Mouse (Mus musculus): Measurements from ENCODE around the gene Hs3st6. TPM values are rescaled to one million over a fixed set of nuclear protein-coding genes. Genes with fewer than 3 reads are reported as not detected.

Gene Hs3st6
- total RNA-seq, 1 experiment, result 1.6 TPM

GRCm38 (mm10) chr17:24765016-24765905, 12.5 kb downstream of the Hs3st6 start:
- Histone ChIP-seq H3K9ac (ENCODE audit: insufficient read depth, low read depth, low read length, poor library complexity, severe bottlenecking) (no peak overlapping the region), H3K36me3 (ENCODE audit: control insufficient read depth, insufficient read depth, low read length, poor library complexity, severe bottlenecking) (no peaks in the 10 kb centered on the region), H3K9me3 (ENCODE audit: control insufficient read depth, insufficient read depth, low read depth, low read length) (no peaks in the 10 kb centered on the region), H3K4me1 (ENCODE audit: control insufficient read depth in 2 of 2, insufficient read depth in 2 of 2, low read length in 2 of 2, poor library complexity in 1 of 2) (peaks cover 2 to 9% of the 10 kb centered on the region in 2 experiments; a peak in 2 of 4 replicates), H3K4me3 (ENCODE audit: insufficient read depth in 1 of 2, low read depth in 1 of 2, low read length in 2 of 2, poor library complexity in 1 of 2, severe bottlenecking in 1 of 2) (no peak overlapping the region), H3K27ac (ENCODE audit: insufficient read depth, low read depth, low read length, poor library complexity, severe bottlenecking) (no peak overlapping the region)
- no peak for DNase-seq (ENCODE audit: low read depth, low spot score)
- no peak for TF ChIP-seq HCFC1 (IDR thresholded peaks at IDR 0.05; ENCODE audit: borderline replicate concordance, insufficient read depth, low read length)
- no peak for TF ChIP-seq ZC3H11A (IDR thresholded peaks at IDR 0.05; ENCODE audit: borderline replicate concordance, low read depth, low read length)
- no peak for TF ChIP-seq ZNF384 (IDR thresholded peaks at IDR 0.05; ENCODE audit: low read depth, low read length)
- TF ChIP-seq MAFK (IDR thresholded peaks at IDR 0.05; ENCODE audit: insufficient read depth, low read depth, low read length), result no peak
- TF ChIP-seq CHD2 (IDR thresholded peaks at IDR 0.05; ENCODE audit: low read depth, low read length), result no peak
- in situ Hi-C loops (cut with MboI; ENCODE audit: low sequenced_read_pairs in 2 of 2, unreplicated experiment in 2 of 2), result no loop called here

GRCm38 (mm10) chr17:24766266-24766875, 13.6 kb downstream of the Hs3st6 start:
- DNase-seq (ENCODE audit: low read depth, low spot score), result no peak
- Histone ChIP-seq H3K4me3 (ENCODE audit: insufficient read depth in 1 of 2, low read depth in 1 of 2, low read length in 2 of 2, poor library complexity in 1 of 2, severe bottlenecking in 1 of 2) (no peak overlapping the region), H3K9me3 (ENCODE audit: control insufficient read depth, insufficient read depth, low read depth, low read length) (no peaks in the 10 kb centered on the region), H3K27ac (ENCODE audit: insufficient read depth, low read depth, low read length, poor library complexity, severe bottlenecking) (no peak overlapping the region), H3K36me3 (ENCODE audit: control insufficient read depth, insufficient read depth, low read length, poor library complexity, severe bottlenecking) (no peaks in the 10 kb centered on the region), H3K9ac (ENCODE audit: insufficient read depth, low read depth, low read length, poor library complexity, severe bottlenecking) (no peak overlapping the region), H3K4me1 (ENCODE audit: control insufficient read depth in 2 of 2, insufficient read depth in 2 of 2, low read length in 2 of 2, poor library complexity in 1 of 2) (peaks cover 2 to 9% of the 10 kb centered on the region in 2 experiments; a peak in 2 of 4 replicates)
- TF ChIP-seq ZNF384 (IDR thresholded peaks at IDR 0.05; ENCODE audit: low read depth, low read length) (no peak), ZC3H11A (IDR thresholded peaks at IDR 0.05; ENCODE audit: borderline replicate concordance, low read depth, low read length) (no peak), CHD2 (IDR thresholded peaks at IDR 0.05; ENCODE audit: low read depth, low read length) (no peak), MAFK (IDR thresholded peaks at IDR 0.05; ENCODE audit: insufficient read depth, low read depth, low read length) (no peak), HCFC1 (IDR thresholded peaks at IDR 0.05; ENCODE audit: borderline replicate concordance, insufficient read depth, low read length) (no peak)
- in situ Hi-C loops (cut with MboI; ENCODE audit: low sequenced_read_pairs in 2 of 2, unreplicated experiment in 2 of 2), result no loop called here

GRCm38 (mm10) chr17:24769146-24769545, 16.4 kb downstream of the Hs3st6 start:
- in situ Hi-C loops (cut with MboI; ENCODE audit: low sequenced_read_pairs in 2 of 2, unreplicated experiment in 2 of 2), result no loop called here
- peaks cover 2 to 11% of the 10 kb centered on the region in 2 experiments; a peak in 3 of 4 replicates for H3K4me1 ChIP-seq (ENCODE audit: control insufficient read depth in 2 of 2, insufficient read depth in 2 of 2, low read length in 2 of 2, poor library complexity in 1 of 2)
- TF ChIP-seq CHD2 (IDR thresholded peaks at IDR 0.05; ENCODE audit: low read depth, low read length), result no peak
- no peak for TF ChIP-seq MAFK (IDR thresholded peaks at IDR 0.05; ENCODE audit: insufficient read depth, low read depth, low read length)
- no peak for TF ChIP-seq ZC3H11A (IDR thresholded peaks at IDR 0.05; ENCODE audit: borderline replicate concordance, low read depth, low read length)
- no peak for TF ChIP-seq ZNF384 (IDR thresholded peaks at IDR 0.05; ENCODE audit: low read depth, low read length)
- TF ChIP-seq HCFC1 (IDR thresholded peaks at IDR 0.05; ENCODE audit: borderline replicate concordance, insufficient read depth, low read length), result no peak
- H3K36me3 ChIP-seq (ENCODE audit: control insufficient read depth, insufficient read depth, low read length, poor library complexity, severe bottlenecking), result no peaks in the 10 kb centered on the region
- H3K27ac ChIP-seq (ENCODE audit: insufficient read depth, low read depth, low read length, poor library complexity, severe bottlenecking), result no peak overlapping the region
- DNase-seq (ENCODE audit: low read depth, low spot score), result no peak
- H3K9ac ChIP-seq (ENCODE audit: insufficient read depth, low read depth, low read length, poor library complexity, severe bottlenecking), result no peak overlapping the region
- H3K4me3 ChIP-seq (ENCODE audit: insufficient read depth in 1 of 2, low read depth in 1 of 2, low read length in 2 of 2, poor library complexity in 1 of 2, severe bottlenecking in 1 of 2), result no peak overlapping the region
- H3K9me3 ChIP-seq (ENCODE audit: control insufficient read depth, insufficient read depth, low read depth, low read length), result no peaks in the 10 kb centered on the region

GRCm38 (mm10) chr17:24773241-24773640, 20.5 kb downstream of the Hs3st6 start:
- H3K4me3 ChIP-seq (ENCODE audit: insufficient read depth in 1 of 2, low read depth in 1 of 2, low read length in 2 of 2, poor library complexity in 1 of 2, severe bottlenecking in 1 of 2), result no peak overlapping the region
- DNase-seq (ENCODE audit: low read depth, low spot score), result peak; percentile 49
- no peaks in the 10 kb centered on the region for H3K36me3 ChIP-seq (ENCODE audit: control insufficient read depth, insufficient read depth, low read length, poor library complexity, severe bottlenecking)
- H3K27ac ChIP-seq (ENCODE audit: insufficient read depth, low read depth, low read length, poor library complexity, severe bottlenecking), result no peak overlapping the region
- no peak for TF ChIP-seq CHD2 (IDR thresholded peaks at IDR 0.05; ENCODE audit: low read depth, low read length)
- no peak for TF ChIP-seq ZNF384 (IDR thresholded peaks at IDR 0.05; ENCODE audit: low read depth, low read length)
- TF ChIP-seq ZC3H11A (IDR thresholded peaks at IDR 0.05; ENCODE audit: borderline replicate concordance, low read depth, low read length), result 0 out of 2 replicates have a peak, but pooled peaks have one; percentile 19
- in situ Hi-C loops (cut with MboI; ENCODE audit: low sequenced_read_pairs in 2 of 2, unreplicated experiment in 2 of 2), result no loop called here
- H3K9ac ChIP-seq (ENCODE audit: insufficient read depth, low read depth, low read length, poor library complexity, severe bottlenecking), result no peak overlapping the region
- H3K9me3 ChIP-seq (ENCODE audit: control insufficient read depth, insufficient read depth, low read depth, low read length), result no peaks in the 10 kb centered on the region
- peaks cover 1 to 19% of the 10 kb centered on the region in 2 experiments; a peak in 3 of 4 replicates for H3K4me1 ChIP-seq (ENCODE audit: control insufficient read depth in 2 of 2, insufficient read depth in 2 of 2, low read length in 2 of 2, poor library complexity in 1 of 2)

Measured in ES-E14 (cell line).